Mouse (Mus musculus): ENCODE results near the gene Nfxl1.

Nfxl1 gene

GRCm38 (mm10) chr5:72501763-72502162 is 57.7 kb downstream of the Nfxl1 start:
- no peak for DNase-seq (ENCODE audit: low spot score)

DNA sequence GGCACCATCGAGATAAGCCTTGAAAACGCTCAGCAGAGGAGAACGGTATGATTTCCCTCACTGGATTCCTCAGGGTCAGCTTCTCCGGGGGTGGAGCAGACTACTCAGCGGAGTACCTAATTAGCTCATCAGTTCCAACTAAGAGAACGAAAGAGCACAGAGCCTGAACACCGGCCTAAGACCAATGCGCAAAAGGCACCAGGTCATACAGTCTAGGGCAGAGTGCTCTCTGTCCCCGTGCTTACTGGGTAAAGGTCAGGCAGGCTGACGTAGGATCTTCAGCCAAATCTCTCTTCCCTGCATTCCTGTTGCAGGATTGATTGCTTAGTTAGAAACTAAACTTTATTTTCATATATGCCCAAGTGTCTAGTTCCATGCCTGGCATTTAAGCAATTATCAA is 61.2 kb downstream of the Nfxl1 start:
- no peak for DNase-seq (ENCODE audit: low spot score)

GRCm38 (mm10) chr5:72496756-72497155 is 62.7 kb downstream of the Nfxl1 start:
- DNase-seq (ENCODE audit: low spot score), result no peak

DNA sequence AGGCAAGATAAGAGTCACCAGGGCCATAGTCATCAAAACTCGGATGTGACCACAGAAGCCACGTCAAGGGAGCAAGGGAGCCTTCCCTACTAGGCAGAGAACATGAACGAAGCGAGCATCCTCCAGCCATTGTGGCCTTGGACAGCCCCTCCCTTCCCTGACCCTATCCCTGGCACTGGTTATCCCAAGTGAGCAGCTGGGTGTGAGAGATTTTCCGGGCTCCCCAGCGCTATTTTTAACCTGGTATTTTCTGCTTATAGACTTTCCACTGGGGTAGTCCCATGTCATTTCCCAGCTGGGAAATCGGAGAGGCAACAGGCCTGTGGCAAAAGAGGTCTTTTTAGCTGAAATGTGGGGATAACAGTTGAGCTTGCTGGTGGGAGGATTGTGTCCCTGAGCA is 65.6 kb downstream of the Nfxl1 start:
- DNase-seq (ENCODE audit: low spot score), result no peak

DNA sequence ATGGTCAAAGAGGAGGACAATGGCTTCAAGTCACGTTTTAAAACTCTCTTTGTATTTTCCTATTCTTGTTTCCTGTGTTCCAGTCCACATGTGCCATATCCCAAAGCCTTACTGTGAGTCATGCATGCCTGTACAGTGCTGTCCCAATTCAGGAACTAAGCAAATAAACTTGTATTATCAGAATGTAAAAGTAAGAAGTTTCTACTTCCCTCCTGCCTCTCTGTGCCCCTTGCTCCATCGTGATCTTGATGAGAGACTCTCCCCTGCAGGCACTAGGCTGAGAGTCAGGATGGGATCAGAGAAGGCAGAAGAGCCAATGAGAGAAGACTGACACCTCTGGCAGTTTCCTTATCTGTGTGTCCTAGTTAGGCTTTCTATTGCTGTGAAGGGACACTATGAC is 68.3 kb downstream of the Nfxl1 start:
- no peak for DNase-seq (ENCODE audit: low spot score)

- no peak for DNase-seq (ENCODE audit: low spot score)
These were observed 79.0 kb downstream of the Nfxl1 start for GRCm38 (mm10) chr5:72480456-72480855.

DNA sequence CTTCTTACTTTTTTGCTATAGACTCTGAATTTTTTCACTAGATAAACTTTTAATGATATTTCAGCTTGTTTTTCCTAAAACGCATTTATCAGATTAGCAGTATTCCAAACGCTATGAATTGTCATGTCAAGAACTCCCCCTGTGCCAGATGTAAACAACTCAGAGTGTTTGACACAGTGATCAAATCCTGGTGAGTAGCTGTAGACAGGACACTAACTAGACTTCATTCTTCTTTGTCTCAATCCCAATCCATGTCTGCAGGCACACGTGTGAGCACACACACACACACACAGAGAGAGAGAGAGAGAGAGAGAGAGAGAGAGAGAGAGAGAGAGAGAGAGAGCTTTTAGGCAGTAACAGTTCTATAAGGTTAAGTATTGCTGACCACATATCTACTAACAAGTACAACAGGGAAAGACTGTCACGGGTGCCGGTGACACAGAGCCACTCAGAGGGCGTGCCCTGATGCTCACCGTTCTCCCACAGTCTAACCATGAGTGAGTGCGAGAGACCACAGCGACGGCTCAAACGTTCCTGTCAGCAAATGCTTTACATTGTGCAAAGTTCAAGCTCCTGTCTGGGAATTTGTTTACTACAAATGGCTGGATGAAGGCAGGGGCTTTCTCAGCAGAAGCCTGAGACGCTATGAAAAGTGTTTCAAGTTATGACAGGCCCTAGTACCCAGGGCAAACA is 87.0 kb downstream of the Nfxl1 start:
- DNase-seq (ENCODE audit: low spot score), result no peak

GRCm38 (mm10) chr5:72471746-72472145 is 87.7 kb downstream of the Nfxl1 start:
- DNase-seq (ENCODE audit: low spot score), result no peak

DNA sequence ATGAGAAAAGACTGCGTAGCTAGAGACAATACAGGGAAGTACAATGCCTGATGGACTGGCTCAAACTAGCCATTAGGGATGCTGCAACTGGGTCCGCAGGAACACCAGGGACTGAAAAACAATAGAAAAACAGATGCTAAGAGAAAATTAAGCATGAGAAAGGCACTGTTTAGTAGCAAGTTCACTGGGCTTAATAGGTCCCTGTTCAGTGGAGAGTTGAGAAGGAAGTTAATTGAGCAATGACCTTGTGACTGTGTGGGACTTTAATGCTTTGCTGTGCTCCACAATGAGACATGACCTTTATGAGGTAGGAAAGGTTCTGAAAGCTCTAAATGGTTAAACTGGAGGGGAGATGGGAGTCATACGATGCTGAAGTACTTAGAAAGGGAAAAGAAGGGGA is 94.6 kb downstream of the Nfxl1 start:
- no peak for DNase-seq (ENCODE audit: low spot score)
